Mouse (Mus musculus): ENCODE measurements at regions not wholly inside any gene's neighbourhood (a gene's known extent, or its start where the extent isn't known, plus 50 kb on each side); places are given as distances from the start of the nearest gene placed in this dataset.
A peak's percentile ranks its signal among the peaks of the same experiment; 100 is the strongest.

DNA sequence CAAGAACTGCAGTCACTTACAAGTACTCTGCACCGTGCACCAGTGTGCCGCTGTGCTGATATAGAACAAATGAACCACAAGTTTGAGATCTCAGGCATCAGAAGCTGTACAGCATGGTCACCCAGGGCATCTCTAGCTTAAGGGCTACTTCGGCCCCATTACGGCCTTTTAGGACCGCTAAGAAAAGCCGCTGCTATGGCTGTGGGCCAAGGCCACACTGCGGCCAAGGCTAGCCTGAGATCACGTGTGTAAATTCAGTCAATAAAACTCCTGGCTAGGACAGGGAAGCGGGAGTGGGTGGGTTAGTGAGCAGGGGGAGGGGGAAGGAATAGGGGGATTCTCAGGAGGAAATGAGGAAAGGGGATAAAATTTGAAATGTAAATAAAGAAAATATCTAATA lies 50.9 kb upstream of the Atp12a start:
- peak; percentile 72 for DNase-seq (ENCODE audit: extremely low read depth, low read depth, low spot score)
- Histone ChIP-seq H3K9ac (ENCODE audit: low read depth, low read length) (no peak overlapping the region), H3K36me3 (ENCODE audit: control insufficient read depth, insufficient read depth, low read length) (no peaks in the 10 kb centered on the region), H3K4me3 (ENCODE audit: insufficient read depth, low read depth, low read length) (no peak overlapping the region), H3K79me2 (ENCODE audit: control insufficient read depth, insufficient read depth, low read length) (no peaks in the 10 kb centered on the region), H3K4me1 (ENCODE audit: control insufficient read depth, insufficient read depth, low read length) (no peaks in the 10 kb centered on the region; the same call in 1 of the 2 replicates), H3K27ac (replicated peaks; ENCODE audit: insufficient read depth, low read depth, low read length) (no peak overlapping the region), H3K27me3 (ENCODE audit: control insufficient read depth, insufficient read depth, low read length) (no peaks in the 10 kb centered on the region)
- WGBS = 48% methylated on average over 9 of the region's 9 CpGs
- TF ChIP-seq CTCF (IDR thresholded peaks at IDR 0.05; ENCODE audit: low read depth, low read length) = no peak
- TF ChIP-seq POLR2A (IDR thresholded peaks at IDR 0.05; ENCODE audit: extremely low read depth, insufficient read depth, low read length) = no peak

DNA sequence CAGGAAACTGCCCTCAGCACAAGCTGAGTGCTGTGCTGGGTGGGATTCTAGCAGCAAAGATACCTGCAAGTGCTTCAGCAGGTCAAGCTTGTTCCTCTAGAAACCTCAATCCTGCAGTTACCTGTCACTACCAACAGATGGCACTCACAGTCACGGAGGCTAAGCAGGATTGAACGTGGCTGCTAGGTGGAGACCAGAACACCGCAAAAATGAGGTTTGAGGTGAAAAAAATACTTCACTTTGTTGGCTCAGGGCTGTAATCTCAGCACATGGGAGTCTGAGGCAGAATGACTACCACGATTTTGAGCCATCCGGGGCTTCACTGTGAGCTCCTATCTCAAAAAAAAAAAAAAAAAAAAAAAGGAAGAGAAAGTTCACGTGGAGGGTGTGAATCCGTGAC lies 50.4 kb upstream of the Atp12a start:
- DNase-seq (ENCODE audit: extremely low read depth, low read depth, low spot score) = peak; percentile 59
- no peaks in the 10 kb centered on the region for H3K79me2 ChIP-seq (ENCODE audit: control insufficient read depth, insufficient read depth, low read length)
- TF ChIP-seq CTCF (IDR thresholded peaks at IDR 0.05; ENCODE audit: low read depth, low read length) (peak; percentile 76), POLR2A (IDR thresholded peaks at IDR 0.05; ENCODE audit: extremely low read depth, insufficient read depth, low read length) (no peak)
- no peak overlapping the region for H3K27ac ChIP-seq (replicated peaks; ENCODE audit: insufficient read depth, low read depth, low read length)
- no peaks in the 10 kb centered on the region for H3K27me3 ChIP-seq (ENCODE audit: control insufficient read depth, insufficient read depth, low read length)
- H3K4me3 ChIP-seq (ENCODE audit: insufficient read depth, low read depth, low read length) = no peak overlapping the region
- H3K9ac ChIP-seq (ENCODE audit: low read depth, low read length) = no peak overlapping the region
- no peaks in the 10 kb centered on the region; the same call in 1 of the 2 replicates for H3K4me1 ChIP-seq (ENCODE audit: control insufficient read depth, insufficient read depth, low read length)
- no peaks in the 10 kb centered on the region for H3K36me3 ChIP-seq (ENCODE audit: control insufficient read depth, insufficient read depth, low read length)
- 17% methylated on average over 7 of the region's 7 CpGs for WGBS

Measured in liver, adult 2 months (tissue).